Mouse (Mus musculus) erythroblast, embryonic 14.5 days (primary cell): ENCODE data around the gene Gpr50.

ENCODE experiments used
- GATA1 ChIP-seq: IDR thresholded peaks from 2 replicates; pipeline ENCODE4 v1.6.1; 2012; ENCODE audit warnings: low read length, inconsistent platforms, mixed read lengths
- TAL1 ChIP-seq: IDR thresholded peaks from 3 replicates; pipeline ENCODE4 v1.6.1; 2012; ENCODE audit warnings: low read length, inconsistent platforms, mixed read lengths

DNA sequence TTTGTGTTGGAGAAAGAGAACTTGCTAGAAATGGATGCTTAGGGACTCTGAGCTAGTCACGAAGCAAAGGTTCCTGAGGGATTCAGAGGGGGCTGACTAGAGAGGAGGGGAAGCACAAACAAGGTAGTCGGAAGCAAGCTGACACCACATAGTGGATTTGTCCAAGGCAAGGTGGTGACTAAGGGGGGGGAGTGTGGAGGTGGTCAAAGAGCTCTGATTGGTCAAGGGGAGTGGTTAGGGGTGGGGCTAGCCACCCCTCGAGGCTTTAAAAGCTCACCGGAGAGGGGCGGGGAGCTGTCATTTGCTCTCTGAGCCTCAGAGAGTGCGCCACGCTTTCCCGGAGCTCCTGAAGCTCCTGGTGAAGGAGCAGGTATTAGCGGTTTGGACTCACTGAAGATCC is at the start of gene Gpr50:
- TF ChIP-seq GATA1 = no peak
- no peak for TF ChIP-seq TAL1
